Mouse (Mus musculus) lung, postnatal 0 days (tissue): ENCODE measurements around the gene Draxin. TPM values are rescaled to one million over a fixed set of nuclear protein-coding genes. Genes with fewer than 3 reads are reported as not detected.

Experiments used
- ATAC-seq: fragments of 200-750 bp; cut with Nextera tagmentation; 2 replicates; pipeline ENCODE4 v1.8.0; 2017; ENCODE audit warnings: moderate library complexity
- DNase-seq: peaks from one replicate; pipeline ENCODE4 v3.0.0-alpha.2; 2016; ENCODE audit warnings: low spot score
- H3K27ac ChIP-seq: fragments of 300-500 bp; sonication (generic); 2 replicates; pipeline ENCODE4 v1.5.1; 2014; ENCODE audit warnings: antibody characterized with exemption, mild to moderate bottlenecking, low read length, mixed read lengths
- H3K27me3 ChIP-seq: fragments of 300-500 bp; sonication (generic); replicated peaks from 2 replicates; pipeline ENCODE4 v1.6.1; 2014; ENCODE audit warnings: low read length, mixed read lengths; ENCODE audit not compliant: insufficient read depth
- H3K36me3 ChIP-seq: fragments of 300-500 bp; sonication (generic); 2 replicates; pipeline ENCODE4 v1.6.1; 2014; ENCODE audit warnings: low read length, mixed read lengths; ENCODE audit not compliant: insufficient read depth
- H3K4me1 ChIP-seq: fragments of 300-500 bp; sonication (generic); 2 replicates; pipeline ENCODE4 v1.6.1; 2014; ENCODE audit warnings: antibody characterized with exemption, low read depth, low read length, mixed read lengths; ENCODE audit not compliant: insufficient read depth
- H3K4me2 ChIP-seq: fragments of 300-500 bp; sonication (generic); replicated peaks from 2 replicates; pipeline ENCODE4 v1.6.1; 2014; ENCODE audit warnings: low read depth, mild to moderate bottlenecking, low read length, moderate library complexity, mixed read lengths
- H3K4me3 ChIP-seq: fragments of 300-500 bp; sonication (generic); 2 replicates; pipeline ENCODE4 v1.5.1; 2014; ENCODE audit warnings: low read depth, low read length
- H3K9ac ChIP-seq: fragments of 300-500 bp; sonication (generic); replicated peaks from 2 replicates; pipeline ENCODE4 v1.6.1; 2014; ENCODE audit warnings: low read depth, mild to moderate bottlenecking
- H3K9me3 ChIP-seq: fragments of 300-500 bp; sonication (generic); 2 replicates; pipeline ENCODE4 v1.6.1; 2016; ENCODE audit warnings: low read length, mixed read lengths
- CTCF ChIP-seq: IDR thresholded peaks from 2 replicates; pipeline ENCODE4 v1.5.1; 2016; ENCODE audit warnings: antibody characterized with exemption, mild to moderate bottlenecking
- EP300 ChIP-seq: IDR thresholded peaks from 2 replicates; pipeline ENCODE4 v1.6.1; 2016; ENCODE audit warnings: antibody characterized with exemption, mild to moderate bottlenecking, control low read depth
- whole genome bisulfite sequencing: fragments of 180-500 bp; shearing (Covaris S2); extraction: QIAGEN DNeasy Blood & Tissue Kit; methylation state at CpG from one replicate; pipeline ENCODE4 v1.1.7; 2014; 5-methylcytosine and 5-hydroxymethylcytosine counted together
- polyA plus RNA-seq: library from polyadenylated mRNA; unstranded; fragments of >200 nt; fragmentation: Nextera tagmentation; extraction: Ambion mirVana; gene quantifications from 2 replicates; pipeline ENCODE4 v1.2.1, GENCODE M21; 2015

Gene Draxin
- polyA plus RNA-seq, 1 experiment from 2014 or later = 0.06 TPM

DNA sequence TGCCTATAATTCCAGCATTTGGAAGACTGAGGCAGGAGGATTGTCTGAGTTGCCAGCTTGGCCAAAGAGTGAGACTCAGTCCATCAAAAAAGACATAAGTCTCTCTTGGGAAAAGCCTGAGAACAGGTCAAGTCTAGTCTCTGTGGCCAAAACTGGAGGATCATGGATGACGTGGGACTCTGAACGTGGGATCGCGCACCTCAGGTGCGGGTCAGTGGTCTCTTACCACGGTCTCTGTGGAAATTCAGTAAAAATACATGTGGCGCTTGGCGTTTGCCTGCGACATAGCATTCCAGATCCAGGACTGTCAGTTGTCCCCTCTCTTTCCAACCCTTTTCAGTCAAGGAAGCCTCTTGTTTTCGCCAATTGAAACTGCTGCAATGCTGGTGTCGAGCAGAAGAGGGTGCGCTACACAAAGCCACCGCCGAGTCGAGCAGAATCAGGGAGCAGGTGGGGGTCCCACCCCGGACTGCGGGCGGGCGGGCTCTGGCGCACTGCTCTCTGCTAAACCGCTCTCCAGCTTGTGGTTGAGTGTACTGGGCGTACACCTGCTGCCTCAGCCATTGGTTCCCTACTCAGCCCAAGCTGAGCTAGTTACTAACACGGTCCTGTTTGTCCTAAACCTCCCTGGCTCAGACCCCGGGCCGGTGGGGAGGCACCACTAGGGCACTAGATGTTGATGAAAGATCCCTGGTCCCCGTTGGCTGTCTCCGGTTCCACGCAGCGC is 28.5 kb downstream of the Draxin start:
- TF ChIP-seq CTCF = peak; percentile 69
- TF ChIP-seq EP300 = no peak
- no peaks in the 10 kb centered on the region for H3K9me3 ChIP-seq
- DNase-seq (peak; percentile 59), ATAC-seq (peak; percentile 87)
- no peak overlapping the region for H3K27ac ChIP-seq
- 20% methylated on average over 27 of the region's 29 CpGs for WGBS
- no peaks in the 10 kb centered on the region for H3K36me3 ChIP-seq
- peak overlapping the region; percentile 19; the same call in 1 of the 2 replicates for H3K4me3 ChIP-seq
- H3K27me3 ChIP-seq = no peaks in the 10 kb centered on the region
- H3K9ac ChIP-seq = no peak overlapping the region
- no peaks in the 10 kb centered on the region for H3K4me1 ChIP-seq
- peak overlapping the region; percentile 57 for H3K4me2 ChIP-seq

DNA sequence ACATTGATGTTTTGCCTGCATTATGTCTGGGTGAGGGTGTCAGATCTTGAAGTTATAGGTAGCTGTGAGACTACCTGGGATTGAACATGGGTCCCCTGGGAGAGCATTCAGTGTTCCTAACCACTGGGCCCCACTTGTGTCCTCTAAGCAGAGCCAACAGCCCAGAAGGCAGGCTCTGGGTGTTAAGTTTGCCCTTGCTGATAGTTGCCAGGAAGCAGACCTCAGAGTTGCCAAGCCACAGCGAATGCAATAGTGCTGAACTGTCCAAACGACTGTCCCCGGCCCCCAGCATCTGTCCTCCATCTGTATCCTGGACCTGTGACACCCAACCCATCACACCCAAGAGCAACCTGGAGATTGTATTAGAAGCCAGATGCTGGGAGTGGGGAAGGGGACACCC is 31.8 kb downstream of the Draxin start:
- no peak for DNase-seq
- ATAC-seq = no peak
- H3K36me3 ChIP-seq = no peaks in the 10 kb centered on the region
- H3K4me3 ChIP-seq = no peak overlapping the region
- H3K4me2 ChIP-seq = no peak overlapping the region
- TF ChIP-seq CTCF (no peak), EP300 (no peak)
- 58% methylated on average over 3 of the region's 3 CpGs for WGBS
- no peaks in the 10 kb centered on the region for H3K4me1 ChIP-seq
- no peak overlapping the region for H3K9ac ChIP-seq
- no peaks in the 10 kb centered on the region for H3K9me3 ChIP-seq
- no peaks in the 10 kb centered on the region for H3K27me3 ChIP-seq
- H3K27ac ChIP-seq = no peak overlapping the region

DNA sequence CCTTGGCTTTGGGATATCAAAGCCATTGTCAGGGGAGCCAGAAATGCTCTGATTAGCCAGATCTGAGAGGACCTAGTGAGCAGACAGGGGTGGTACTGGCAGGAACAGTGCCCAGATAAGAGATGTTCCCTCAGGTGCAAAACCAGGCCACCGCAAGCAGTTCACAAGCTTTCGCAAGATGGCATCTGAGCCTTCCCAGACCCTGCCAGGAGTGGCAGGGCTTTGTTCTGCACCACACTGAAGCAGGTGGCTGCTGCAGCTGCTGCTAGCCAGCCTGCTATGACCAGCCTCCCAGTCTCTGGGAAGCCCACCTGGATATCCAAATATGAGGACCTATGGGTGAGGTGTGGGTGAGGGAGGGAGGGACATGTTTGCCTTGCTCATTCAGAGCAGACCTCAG is 32.6 kb downstream of the Draxin start:
- Histone ChIP-seq H3K9ac (no peak overlapping the region), H3K4me2 (no peak overlapping the region), H3K4me1 (no peaks in the 10 kb centered on the region), H3K9me3 (no peaks in the 10 kb centered on the region), H3K36me3 (no peaks in the 10 kb centered on the region), H3K27ac (no peak overlapping the region), H3K4me3 (no peak overlapping the region), H3K27me3 (no peaks in the 10 kb centered on the region)
- 96% methylated on average over 2 of the region's 2 CpGs for WGBS
- DNase-seq (no peak), ATAC-seq (no peak)
- TF ChIP-seq CTCF = no peak

DNA sequence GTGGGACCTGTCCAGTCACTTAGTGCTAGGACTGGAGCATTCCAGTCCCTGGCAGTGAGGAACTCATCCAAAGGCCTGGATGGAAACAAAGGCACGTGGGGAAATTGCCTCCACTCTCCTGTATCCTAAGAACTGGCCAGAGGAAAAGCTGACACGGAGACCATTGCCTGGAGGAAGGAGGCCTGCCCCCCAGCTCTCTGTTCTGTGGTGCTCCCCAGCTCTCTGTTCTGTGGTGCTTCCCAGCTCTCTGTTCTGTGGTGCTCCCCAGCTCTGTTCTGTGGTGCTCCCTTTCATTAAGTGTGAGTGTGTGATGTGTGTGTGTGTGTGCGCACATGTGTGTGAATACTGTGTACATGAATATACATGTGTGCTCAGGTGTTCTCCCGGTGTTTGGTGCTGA is 35.4 kb downstream of the Draxin start:
- DNase-seq (no peak), ATAC-seq (no peak)
- WGBS = 81% methylated on average over 4 of the region's 4 CpGs
- Histone ChIP-seq H3K9me3 (no peaks in the 10 kb centered on the region), H3K27me3 (no peaks in the 10 kb centered on the region), H3K36me3 (no peaks in the 10 kb centered on the region), H3K4me3 (no peak overlapping the region), H3K27ac (no peak overlapping the region), H3K4me2 (no peak overlapping the region), H3K9ac (no peak overlapping the region), H3K4me1 (no peaks in the 10 kb centered on the region)
- TF ChIP-seq EP300 = no peak
- no peak for TF ChIP-seq CTCF

DNA sequence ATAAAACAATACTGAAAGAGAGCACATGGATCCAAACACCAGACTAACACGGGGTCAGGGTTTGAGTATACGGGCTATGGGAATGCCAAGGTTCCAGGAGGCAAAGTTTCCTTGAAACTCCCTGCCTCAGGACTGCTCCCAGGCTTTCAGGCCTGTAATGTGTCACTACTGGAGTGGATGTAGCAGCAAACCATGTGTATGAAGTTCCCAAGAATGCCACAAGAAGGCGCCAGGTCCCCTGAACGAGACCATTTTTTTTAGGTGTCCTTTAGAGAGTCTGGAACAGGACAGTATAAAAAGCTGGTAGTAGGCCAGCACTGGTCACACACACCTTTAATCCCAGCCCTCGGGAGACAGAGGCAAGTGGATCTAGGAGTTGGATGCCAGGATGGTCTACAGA is 36.3 kb downstream of the Draxin start:
- Histone ChIP-seq H3K27ac (no peak overlapping the region), H3K4me3 (no peak overlapping the region), H3K9ac (no peak overlapping the region), H3K36me3 (no peaks in the 10 kb centered on the region), H3K27me3 (no peaks in the 10 kb centered on the region), H3K4me1 (no peaks in the 10 kb centered on the region), H3K9me3 (no peaks in the 10 kb centered on the region), H3K4me2 (no peak overlapping the region)
- TF ChIP-seq EP300 = no peak
- TF ChIP-seq CTCF = peak; percentile 33
- DNase-seq (no peak), ATAC-seq (no peak)
- WGBS = 85% methylated on average over 5 of the region's 5 CpGs

DNA sequence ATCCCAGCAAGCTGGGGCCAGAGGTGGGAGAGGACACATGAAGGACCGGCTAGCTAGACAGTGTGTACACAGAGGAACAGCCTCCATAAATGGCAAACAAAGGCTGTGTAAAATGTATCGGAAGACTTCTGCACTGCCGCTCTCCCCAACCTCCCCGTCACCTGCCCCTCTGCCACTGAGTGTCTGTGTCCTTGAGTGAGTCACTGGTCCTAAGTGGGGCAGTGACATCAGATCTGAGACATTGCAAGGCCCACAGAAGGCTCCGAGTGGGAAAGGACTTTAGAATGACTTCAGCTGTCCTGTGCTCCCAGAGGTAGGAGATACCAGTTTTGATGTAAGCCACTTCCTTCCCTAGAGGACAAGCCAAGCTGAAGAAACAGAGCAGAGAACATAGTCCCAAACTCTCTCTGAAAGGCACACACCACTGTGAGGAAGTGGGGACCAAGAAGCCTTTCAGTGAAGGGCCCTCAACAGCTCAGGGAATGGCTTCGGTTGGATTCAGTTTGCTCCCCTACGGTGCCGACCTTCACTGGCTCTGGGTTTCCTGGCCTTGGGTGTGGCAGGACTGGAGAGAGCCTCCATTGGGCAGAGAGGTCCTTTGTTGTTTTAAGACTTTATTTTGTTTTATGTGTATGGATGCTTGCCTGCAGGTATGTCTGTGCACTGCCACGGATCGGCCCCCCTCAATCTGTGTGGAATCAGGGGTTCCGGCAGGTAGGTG is 37.8 kb downstream of the Draxin start:
- Histone ChIP-seq H3K4me3 (no peak overlapping the region), H3K36me3 (no peaks in the 10 kb centered on the region), H3K27me3 (no peaks in the 10 kb centered on the region), H3K4me2 (no peak overlapping the region), H3K27ac (no peak overlapping the region), H3K9ac (no peak overlapping the region), H3K9me3 (no peaks in the 10 kb centered on the region), H3K4me1 (no peaks in the 10 kb centered on the region)
- 81% methylated on average over 11 of the region's 11 CpGs for WGBS
- ATAC-seq (no peak), DNase-seq (no peak)
- no peak for TF ChIP-seq EP300
- no peak for TF ChIP-seq CTCF
